Mouse (Mus musculus) neutrophil, adult 59 days (primary cell): ENCODE data around the gene Rap1b. TPM values are rescaled to one million over a fixed set of nuclear protein-coding genes. Genes with fewer than 3 reads are reported as not detected.

Experiments
- total RNA-seq, 2 experiments: library from RNA; stranded (reverse); gene quantifications; 1 replicate in 1 of 2; 2 replicates in 1 of 2; pipeline ENCODE4 v1.2.4; 2023

The Rap1b gene
- 100 to 1,000 TPM; 313 to 355 TPM for total RNA-seq

DNA sequence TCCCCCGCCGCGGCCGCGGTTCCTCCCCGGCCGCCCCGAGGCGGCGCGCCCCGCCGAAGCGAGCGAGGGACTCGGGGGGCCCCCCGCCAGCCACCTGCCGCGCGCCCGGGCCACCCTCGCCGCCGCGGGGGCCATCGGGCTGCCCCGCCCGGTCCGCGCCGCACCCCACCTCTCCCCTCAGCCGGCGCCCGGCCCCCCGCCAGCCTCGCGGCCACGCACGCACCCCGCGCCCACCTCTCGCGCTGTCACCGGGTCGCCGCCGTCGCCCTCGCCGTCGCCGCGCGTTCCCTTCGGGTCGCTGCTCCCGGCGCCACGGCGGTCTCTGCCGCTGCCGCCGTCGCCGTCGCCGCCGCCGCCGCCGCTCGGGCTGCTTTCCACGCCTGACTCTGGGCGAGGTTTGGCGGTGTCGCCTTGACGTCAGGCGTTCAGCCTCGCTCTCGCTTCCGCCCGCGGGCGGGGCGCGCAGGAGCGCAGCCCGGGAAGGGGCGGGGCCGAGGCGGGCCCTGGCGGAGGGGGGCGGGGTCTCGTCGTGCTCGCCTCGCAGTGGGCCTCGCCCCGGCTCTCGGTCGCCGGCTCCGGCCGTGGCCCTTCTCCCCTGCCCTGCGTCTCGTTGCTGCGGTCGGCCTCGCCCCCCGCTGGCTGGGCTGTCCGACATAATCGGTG is at the start of gene Rap1b:
Rap1b (minus strand) TSS at position 439 of the 663 bp plus-strand sequence.

DNA sequence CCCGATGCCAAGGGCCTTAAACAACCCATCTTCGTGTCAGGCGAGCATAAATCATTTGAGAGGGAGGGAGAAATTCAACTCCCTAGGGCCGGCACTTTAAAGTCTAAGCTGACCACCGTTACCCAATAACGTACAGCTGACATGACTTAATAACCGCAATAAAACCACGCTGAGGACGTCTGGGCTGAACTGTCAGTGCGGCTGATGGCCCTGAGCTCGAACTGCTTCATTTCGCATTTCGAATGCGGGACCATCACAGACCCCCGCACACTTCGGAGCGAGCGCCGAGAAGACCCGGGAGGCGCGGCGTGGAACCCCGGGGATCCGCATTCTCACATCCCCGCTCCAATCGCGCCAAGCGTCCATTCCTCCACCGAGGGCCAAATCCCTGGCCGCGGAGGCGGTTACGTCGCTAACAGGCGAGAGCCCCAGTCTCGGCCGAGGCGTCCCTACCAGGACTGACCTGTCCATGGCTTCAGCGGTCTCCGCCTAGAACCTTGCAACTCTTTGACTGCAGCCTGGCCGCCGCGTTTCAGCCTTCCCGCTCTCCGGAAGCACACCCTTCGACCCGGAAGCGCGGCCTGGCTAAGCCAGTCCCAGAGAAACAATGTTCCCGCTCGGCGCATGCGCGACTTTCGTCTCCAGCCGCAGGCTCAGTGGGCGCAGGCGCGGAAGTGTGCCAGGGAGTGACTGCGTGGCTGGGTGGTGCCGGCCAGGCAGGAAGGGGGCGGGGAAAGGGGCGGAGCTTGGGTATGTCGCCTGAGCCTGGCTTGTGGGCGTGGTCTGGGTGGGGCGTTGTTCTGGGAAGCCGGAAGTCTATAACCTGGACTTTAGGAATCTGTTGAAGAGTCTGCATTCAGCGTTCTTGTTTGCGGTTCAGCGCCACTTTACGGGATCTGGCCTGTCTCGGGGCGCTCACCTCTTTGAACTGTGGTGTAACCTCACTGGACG is 53.4 kb downstream of the Rap1b start, which contains the start of gene Nup107:
Nup107 (minus strand) TSS at position 565 of the 951 bp plus-strand sequence.

Other genes with a start within 250 kb of the Rap1b start
- 1 to 10 TPM in 1 of 2 experiments, under 1 TPM in 1; 0.49 to 1.3 TPM for gene Cpm, start 216.5 kb downstream of the Rap1b start, total RNA-seq
- gene Mdm2, start 135.3 kb downstream of the Rap1b start, total RNA-seq = 100 to 1,000 TPM; 175 to 193 TPM
- gene Slc35e3, start 99.7 kb downstream of the Rap1b start, total RNA-seq = 1 to 10 TPM; 4.9 to 7.0 TPM
- gene Nup107, start 53.3 kb downstream of the Rap1b start, total RNA-seq = 10 to 100 TPM; 27.5 to 30.8 TPM